Mouse (Mus musculus) lung, adult 2 months (tissue): ENCODE data around the gene Snrnp40. TPM values are rescaled to one million over a fixed set of nuclear protein-coding genes. Genes with fewer than 3 reads are reported as not detected.

Experiments
- DNase-seq: peaks from one replicate; pipeline ENCODE4 v3.0.0; 2022
- H3K4me1 ChIP-seq: fragments of 200-500 bp; 2 replicates; pipeline ENCODE4 v1.6.1; 2011; ENCODE audit warnings: low read length; ENCODE audit not compliant: control insufficient read depth, insufficient read depth
- H3K4me3 ChIP-seq: fragments of 200-500 bp; replicated peaks from 2 replicates; pipeline ENCODE3; 2011; ENCODE audit warnings: low read depth, mild to moderate bottlenecking, control low read depth, low read length; ENCODE audit errors: extremely low read depth
- CTCF ChIP-seq: fragments of 200-500 bp; IDR thresholded peaks from 2 replicates; pipeline ENCODE4 v1.5.1; 2011; ENCODE audit warnings: mild to moderate bottlenecking, low read length, control low read depth; ENCODE audit not compliant: insufficient read depth
- POLR2A ChIP-seq: fragments of 200-500 bp; IDR thresholded peaks from 2 replicates; pipeline ENCODE4 v1.6.1; 2011; ENCODE audit warnings: low read depth, mild to moderate bottlenecking, control low read depth, low read length, borderline replicate concordance; ENCODE audit errors: extremely low read depth
- WGBS: fragments of 180-500 bp; shearing (Covaris S2); methylation state at CpG from one replicate; pipeline ENCODE4 v1.1.7; 2018; 5-methylcytosine and 5-hydroxymethylcytosine counted together
- polyA plus RNA-seq: library from polyadenylated mRNA; depleted of rRNA; stranded (reverse); fragments of >200 nt; gene quantifications from 2 replicates; pipeline ENCODE4 v1.2.3, GENCODE M21; 2012; rRNA removed

Gene Snrnp40
- polyA plus RNA-seq: 18.1 and 26.2 TPM in 2 replicates

DNA sequence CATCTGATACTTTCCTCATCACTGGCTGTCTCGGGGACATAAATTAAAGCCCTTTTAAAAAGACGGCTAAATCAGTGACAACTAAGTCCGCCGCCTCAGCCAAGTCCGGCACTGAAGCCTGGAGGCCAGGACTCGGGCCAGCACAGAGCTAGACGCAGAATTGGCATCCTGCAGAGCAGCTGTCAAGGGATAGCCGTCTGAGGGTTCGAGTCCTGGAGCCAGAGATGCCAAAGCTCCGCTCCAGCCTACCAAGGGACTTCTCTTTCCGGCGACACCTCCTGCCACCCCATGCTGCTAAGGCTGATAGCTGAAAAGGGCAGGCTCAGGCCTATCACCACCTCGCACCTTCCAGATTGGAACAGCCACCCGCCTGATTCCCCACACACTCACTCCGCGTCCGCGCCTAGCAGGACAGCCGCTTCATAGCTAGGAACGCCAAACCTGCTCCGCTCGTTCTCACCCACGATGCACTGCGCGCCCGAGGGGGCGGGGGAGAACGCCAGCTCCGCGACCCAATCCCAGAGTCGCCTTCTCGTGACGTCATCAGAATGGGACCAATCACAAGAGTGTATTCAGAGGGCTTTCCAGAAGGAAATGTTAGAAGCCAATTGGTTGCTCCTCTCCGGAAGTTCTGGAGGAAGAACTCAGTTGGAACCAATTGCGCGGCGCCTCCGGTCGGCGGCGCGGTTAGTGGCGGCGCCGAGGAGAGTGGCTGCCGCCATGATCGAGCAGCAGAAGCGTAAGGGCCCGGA lies at the start of gene Snrnp40, which contains the start of gene Zcchc17:
TSS of gene Snrnp40 (plus strand) at position 647 of the 752 bp plus-strand sequence.
TSS of gene Zcchc17 (minus strand) at position 458 of the 752 bp plus-strand sequence.
- Histone ChIP-seq H3K4me3 (peak within 1 kb of the TSS; percentile 86), H3K4me1 (peaks cover 5% of the 10 kb centered on the region; the same call in 1 of the 2 replicates)
- 1% methylated on average over 49 of the region's 49 CpGs for WGBS
- DNase-seq: peak; percentile 98
- TF ChIP-seq CTCF (no peak), POLR2A (peak; percentile 88)

GRCm38 (mm10) chr4:130312526-130312925 lies 47.4 kb upstream of the Snrnp40 start:
- no peak for DNase-seq
- WGBS: 78% methylated on average over 3 of the region's 3 CpGs
- H3K4me1 ChIP-seq: no peaks in the 10 kb centered on the region
- no peak overlapping the region for H3K4me3 ChIP-seq
- no peak for TF ChIP-seq CTCF
- no peak for TF ChIP-seq POLR2A

GRCm38 (mm10) chr4:130313552-130313951 lies 46.4 kb upstream of the Snrnp40 start:
- WGBS: 86% methylated on average over 4 of the region's 4 CpGs
- DNase-seq: no peak
- no peaks in the 10 kb centered on the region for H3K4me1 ChIP-seq
- H3K4me3 ChIP-seq: no peak overlapping the region
- no peak for TF ChIP-seq POLR2A
- TF ChIP-seq CTCF: no peak

GRCm38 (mm10) chr4:130315771-130316527 lies 44.0 kb upstream of the Snrnp40 start:
- Histone ChIP-seq H3K4me1 (no peaks in the 10 kb centered on the region), H3K4me3 (no peak overlapping the region)
- 61% methylated on average over 13 of the region's 13 CpGs for WGBS
- no peak for DNase-seq
- TF ChIP-seq POLR2A: no peak
- no peak for TF ChIP-seq CTCF

DNA sequence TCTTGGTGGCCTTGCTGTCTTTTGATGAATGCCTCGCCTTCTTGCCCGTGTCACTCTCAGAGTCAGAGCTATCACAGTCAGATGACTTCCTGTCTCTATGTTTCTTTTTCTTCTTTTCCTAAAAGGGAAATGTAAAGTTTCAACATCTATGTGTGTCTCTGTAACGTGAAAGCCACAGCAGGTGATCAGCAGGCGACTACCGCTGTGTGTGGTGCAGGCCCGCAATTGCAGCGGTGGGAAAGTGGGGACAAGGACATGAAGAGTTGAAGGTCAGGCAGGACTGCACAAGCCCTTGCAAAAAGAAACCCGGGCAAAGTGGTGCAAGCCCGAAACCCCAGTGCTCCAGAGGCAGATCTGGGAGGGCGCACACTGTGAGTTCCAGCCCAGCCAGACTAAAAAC lies 43.2 kb upstream of the Snrnp40 start:
- Histone ChIP-seq H3K4me3 (no peak overlapping the region), H3K4me1 (no peaks in the 10 kb centered on the region)
- 75% methylated on average over 10 of the region's 10 CpGs for WGBS
- DNase-seq: no peak
- TF ChIP-seq POLR2A: no peak
- TF ChIP-seq CTCF: no peak

GRCm38 (mm10) chr4:130318122-130318521 lies 41.8 kb upstream of the Snrnp40 start:
- H3K4me1 ChIP-seq: no peaks in the 10 kb centered on the region

GRCm38 (mm10) chr4:130319564-130319963 lies 40.4 kb upstream of the Snrnp40 start:
- WGBS: 85% methylated on average over 7 of the region's 7 CpGs
- Histone ChIP-seq H3K4me1 (no peaks in the 10 kb centered on the region), H3K4me3 (no peak overlapping the region)
- TF ChIP-seq CTCF (no peak), POLR2A (no peak)
- no peak for DNase-seq

More at GRCm38 (mm10) chr4:130318122-130318521, 41.8 kb upstream of the Snrnp40 start:
- 69% methylated on average over 3 of the region's 3 CpGs for WGBS
- no peak for TF ChIP-seq POLR2A
- TF ChIP-seq CTCF: no peak
- H3K4me3 ChIP-seq: no peak overlapping the region
- no peak for DNase-seq

GRCm38 (mm10) chr4:130321640-130322039 lies 38.3 kb upstream of the Snrnp40 start:
- no peak for DNase-seq
- no peak overlapping the region for H3K4me3 ChIP-seq
- H3K4me1 ChIP-seq: no peaks in the 10 kb centered on the region
- TF ChIP-seq CTCF (no peak), POLR2A (no peak)
- WGBS: 87% methylated on average over 7 of the region's 7 CpGs

DNA sequence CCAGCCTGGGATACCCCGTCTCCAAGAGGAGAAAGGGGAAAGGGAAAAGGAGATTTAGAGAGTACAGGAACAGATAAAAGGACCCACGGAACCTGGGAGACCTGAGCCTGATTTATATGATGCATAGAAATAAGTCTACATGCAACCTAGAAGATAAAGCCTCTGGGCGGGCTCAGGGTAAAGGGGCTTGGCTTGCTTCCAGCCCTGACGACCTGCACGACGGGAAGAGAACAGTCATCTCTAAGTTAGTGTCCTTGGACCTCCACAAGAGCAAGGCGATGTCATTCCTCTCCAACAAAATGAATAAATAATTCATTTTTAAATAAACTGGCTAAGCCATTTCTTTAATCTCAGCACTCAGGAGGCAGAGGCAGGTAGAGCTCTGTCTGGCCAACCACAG lies 37.4 kb upstream of the Snrnp40 start:
- no peak overlapping the region for H3K4me3 ChIP-seq
- DNase-seq: no peak
- TF ChIP-seq CTCF: no peak
- no peak for TF ChIP-seq POLR2A
- WGBS: 76% methylated on average over 7 of the region's 7 CpGs
- H3K4me1 ChIP-seq: no peaks in the 10 kb centered on the region

GRCm38 (mm10) chr4:130323165-130323564 lies 36.8 kb upstream of the Snrnp40 start:
- DNase-seq: no peak
- no peak for TF ChIP-seq POLR2A
- TF ChIP-seq CTCF: no peak
- H3K4me1 ChIP-seq: no peaks in the 10 kb centered on the region
- WGBS: 50% methylated on average over 1 of the region's 1 CpGs
- no peak overlapping the region for H3K4me3 ChIP-seq
